Mouse (Mus musculus) hindbrain, embryonic 13.5 days (tissue): ENCODE data around the gene Dhx38. TPM values are rescaled to one million over a fixed set of nuclear protein-coding genes. Genes with fewer than 3 reads are reported as not detected.
A peak's percentile ranks its signal among the peaks of the same experiment; 100 is the strongest.

Source experiments
- ATAC-seq: fragments of 200-750 bp; cut with Nextera tagmentation; 2 replicates; pipeline ENCODE4 v1.8.0; 2017; ENCODE audit warnings: moderate TSS enrichment; ENCODE audit not compliant: low FRiP score
- H3K27ac ChIP-seq: fragments of 300-500 bp; sonication (generic); 2 replicates; pipeline ENCODE4 v1.5.1; 2015; ENCODE audit warnings: inconsistent platforms, mild to moderate bottlenecking, moderate library complexity
- H3K27me3 ChIP-seq: fragments of 300-500 bp; sonication (generic); 2 replicates; pipeline ENCODE4 v1.6.1; 2015; ENCODE audit warnings: mild to moderate bottlenecking, inconsistent platforms
- H3K36me3 ChIP-seq: fragments of 300-500 bp; sonication (generic); 2 replicates; pipeline ENCODE4 v1.6.1; 2015; ENCODE audit warnings: mild to moderate bottlenecking, inconsistent platforms
- H3K4me1 ChIP-seq: fragments of 300-500 bp; sonication (generic); replicated peaks from 2 replicates; pipeline ENCODE4 v1.6.1; 2015; ENCODE audit warnings: inconsistent platforms
- H3K4me2 ChIP-seq: fragments of 300-500 bp; sonication (generic); 2 replicates; pipeline ENCODE4 v1.6.1; 2015; ENCODE audit warnings: inconsistent platforms, mild to moderate bottlenecking, moderate library complexity
- H3K4me3 ChIP-seq: fragments of 300-500 bp; sonication (generic); 2 replicates; pipeline ENCODE4 v1.5.1; 2015; ENCODE audit warnings: mild to moderate bottlenecking, inconsistent platforms
- H3K9ac ChIP-seq: fragments of 300-500 bp; sonication (generic); 2 replicates; pipeline ENCODE4 v1.6.1; 2015; ENCODE audit warnings: mild to moderate bottlenecking, inconsistent platforms
- H3K9me3 ChIP-seq: fragments of 300-500 bp; sonication (generic); 2 replicates; pipeline ENCODE4 v1.6.1; 2016; ENCODE audit warnings: inconsistent platforms
- WGBS: fragments of 180-500 bp; shearing (Covaris S2); methylation state at CpG from one replicate; pipeline ENCODE4 v1.1.7; 2015; 5-methylcytosine and 5-hydroxymethylcytosine counted together
- polyA plus RNA-seq: library from polyadenylated mRNA; unstranded; fragments of >200 nt; fragmentation: Nextera tagmentation; extraction: Ambion mirVana; gene quantifications from 2 replicates; pipeline ENCODE4 v1.2.1, GENCODE M21; 2015

Dhx38 gene
- polyA plus RNA-seq, 1 experiment from 2014 or later, result 18.4 TPM

DNA sequence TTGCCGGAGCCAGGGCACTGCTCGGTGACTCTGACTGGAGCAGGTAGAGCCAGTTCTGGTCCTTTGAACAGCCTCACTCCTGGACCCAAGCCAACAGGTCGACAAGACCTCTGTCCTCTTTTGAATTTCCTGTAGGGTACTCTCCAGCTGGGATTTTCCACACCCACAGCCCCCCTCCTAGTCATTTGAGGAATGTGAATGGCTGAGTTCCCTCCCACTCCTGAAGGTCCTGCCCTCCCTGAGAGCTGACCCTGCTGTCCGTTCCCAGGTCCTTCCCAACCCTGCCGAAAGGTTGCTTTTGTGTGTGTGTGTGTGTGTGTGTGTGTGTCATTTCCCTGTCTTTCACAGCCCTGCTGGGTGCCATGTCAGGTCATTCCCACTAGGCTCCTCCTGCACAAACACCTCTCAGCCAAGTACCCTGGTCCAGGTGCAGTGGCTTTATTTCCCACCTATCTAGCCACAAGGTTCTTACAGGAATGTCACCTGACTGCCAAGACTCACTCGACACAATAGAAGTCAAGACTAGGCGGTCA is 21.4 kb upstream of the Dhx38 start:
- WGBS, result 70% methylated on average over 7 of the region's 7 CpGs
- H3K4me1 ChIP-seq, result no peaks in the 10 kb centered on the region
- no peak overlapping the region for H3K4me3 ChIP-seq

GRCm38 (mm10) chr8:109585652-109586051 is 20.0 kb upstream of the Dhx38 start:
- no peaks in the 10 kb centered on the region for H3K9me3 ChIP-seq
- ATAC-seq, result no peak
- no peak overlapping the region for H3K4me2 ChIP-seq
- no peak overlapping the region for H3K4me3 ChIP-seq
- no peaks in the 10 kb centered on the region for H3K4me1 ChIP-seq
- H3K9ac ChIP-seq, result no peak overlapping the region
- no peaks in the 10 kb centered on the region for H3K36me3 ChIP-seq
- H3K27me3 ChIP-seq, result no peaks in the 10 kb centered on the region
- no peak overlapping the region for H3K27ac ChIP-seq

More for the DNA sequence above, 21.4 kb upstream of the Dhx38 start:
- ATAC-seq, result no peak
- H3K9ac ChIP-seq, result no peak overlapping the region
- H3K27me3 ChIP-seq, result no peaks in the 10 kb centered on the region
- H3K36me3 ChIP-seq, result peaks cover 8% of the 10 kb centered on the region
- no peak overlapping the region for H3K4me2 ChIP-seq
- no peaks in the 10 kb centered on the region for H3K9me3 ChIP-seq
- H3K27ac ChIP-seq, result no peak overlapping the region

- H3K27me3 ChIP-seq, result no peaks in the 10 kb centered on the region
- no peak overlapping the region for H3K27ac ChIP-seq
- ATAC-seq, result no peak
- H3K9ac ChIP-seq, result no peak overlapping the region
- 93% methylated on average over 3 of the region's 3 CpGs for WGBS
- no peak overlapping the region for H3K4me2 ChIP-seq
- no peaks in the 10 kb centered on the region for H3K36me3 ChIP-seq
- H3K4me1 ChIP-seq, result no peaks in the 10 kb centered on the region
- no peak overlapping the region for H3K4me3 ChIP-seq
- no peaks in the 10 kb centered on the region for H3K9me3 ChIP-seq
Measured at GRCm38 (mm10) chr8:109584830-109585229, 19.2 kb upstream of the Dhx38 start.

DNA sequence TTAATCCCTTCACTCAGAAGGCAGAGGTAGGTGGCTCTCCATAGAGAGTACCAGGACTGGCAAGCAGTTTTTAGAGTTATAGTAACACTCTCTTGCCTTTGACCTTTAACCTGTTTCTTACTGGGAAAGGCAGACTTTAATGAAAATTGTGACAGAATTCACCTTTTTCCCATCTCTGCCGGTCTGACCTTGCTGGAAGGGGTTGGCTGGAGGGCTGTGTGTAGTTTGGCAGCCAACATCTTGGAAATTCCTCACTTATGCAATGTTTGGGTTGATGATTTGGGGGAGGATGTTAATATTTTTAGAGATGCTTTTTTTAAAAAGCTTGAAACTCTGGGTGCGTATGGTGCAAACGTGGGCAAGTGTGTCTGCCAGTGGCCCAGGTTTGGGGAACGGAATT is 18.6 kb upstream of the Dhx38 start:
- no peak overlapping the region for H3K9ac ChIP-seq
- WGBS, result 91% methylated on average over 4 of the region's 4 CpGs
- no peaks in the 10 kb centered on the region for H3K36me3 ChIP-seq
- H3K27ac ChIP-seq, result no peak overlapping the region
- no peak for ATAC-seq
- H3K4me1 ChIP-seq, result no peaks in the 10 kb centered on the region
- no peak overlapping the region for H3K4me3 ChIP-seq
- H3K9me3 ChIP-seq, result no peaks in the 10 kb centered on the region
- no peak overlapping the region for H3K4me2 ChIP-seq
- no peaks in the 10 kb centered on the region for H3K27me3 ChIP-seq

GRCm38 (mm10) chr8:109578900-109579301 is 13.2 kb upstream of the Dhx38 start, which contains the start of gene Hp:
TSS of gene Hp (minus strand) at chr8:109579172.
- WGBS, result 75% methylated on average over 8 of the region's 8 CpGs
- Histone ChIP-seq H3K27ac (no peak within 1 kb of the TSS), H3K4me2 (no peak within 1 kb of the TSS), H3K9ac (no peak within 1 kb of the TSS), H3K27me3 (no peaks in the 10 kb centered on the region), H3K9me3 (no peaks in the 10 kb centered on the region), H3K4me1 (no peaks in the 10 kb centered on the region), H3K36me3 (peaks cover 3% of the 10 kb centered on the region; the same call in 1 of the 2 replicates), H3K4me3 (no peak within 1 kb of the TSS)
- ATAC-seq, result no peak

DNA sequence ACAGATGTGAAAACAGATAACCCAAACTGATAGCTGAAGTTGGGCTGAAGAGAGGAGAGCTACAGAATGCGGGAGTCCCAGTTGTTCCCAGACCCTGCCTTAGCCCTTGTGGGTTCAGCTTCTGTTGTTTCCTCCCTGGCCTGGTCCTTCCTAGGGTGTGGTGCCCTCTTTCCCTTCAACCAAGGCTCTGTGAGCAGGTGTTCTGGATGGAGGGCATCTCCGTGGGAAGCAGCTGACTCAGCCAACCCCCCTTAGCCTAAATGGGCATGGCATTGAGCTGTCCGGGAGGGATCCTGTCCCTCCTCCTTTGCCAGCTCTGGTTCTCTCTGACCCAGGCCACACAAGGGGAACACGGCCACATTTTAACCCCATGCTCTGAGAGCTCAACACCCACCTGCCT is 10.7 kb upstream of the Dhx38 start:
- Histone ChIP-seq H3K4me1 (no peaks in the 10 kb centered on the region), H3K27me3 (no peaks in the 10 kb centered on the region), H3K36me3 (peaks cover 4% of the 10 kb centered on the region), H3K4me2 (no peak overlapping the region), H3K9ac (no peak overlapping the region), H3K4me3 (no peak overlapping the region), H3K9me3 (no peaks in the 10 kb centered on the region), H3K27ac (no peak overlapping the region)
- no peak for ATAC-seq
- WGBS, result 79% methylated on average over 4 of the region's 4 CpGs

DNA sequence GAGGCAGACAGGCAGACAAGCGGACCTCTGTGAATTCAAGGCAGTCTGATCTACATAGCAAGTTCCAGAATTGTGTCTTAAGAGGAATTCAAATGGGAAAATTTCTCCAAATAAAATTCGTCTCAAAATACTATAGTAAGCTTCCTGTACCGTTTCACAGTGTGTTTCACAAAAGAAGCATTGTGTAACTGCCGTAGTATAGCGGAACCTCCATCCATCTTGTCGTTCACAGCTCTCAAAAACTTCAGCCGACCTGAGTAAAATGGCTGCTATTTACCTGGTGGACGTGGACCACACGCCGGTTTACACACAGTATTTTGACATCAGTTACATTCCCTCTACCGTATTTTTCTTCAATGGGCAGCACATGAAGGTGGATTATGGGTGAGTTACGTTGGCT is 5.5 kb upstream of the Dhx38 start:
- no peak overlapping the region for H3K9ac ChIP-seq
- no peak overlapping the region for H3K4me3 ChIP-seq
- no peak overlapping the region for H3K27ac ChIP-seq
- H3K27me3 ChIP-seq, result no peaks in the 10 kb centered on the region
- no peak for ATAC-seq
- no peak overlapping the region for H3K4me2 ChIP-seq
- H3K4me1 ChIP-seq, result peaks cover 8% of the 10 kb centered on the region
- H3K9me3 ChIP-seq, result no peaks in the 10 kb centered on the region
- WGBS, result 89% methylated on average over 12 of the region's 12 CpGs
- H3K36me3 ChIP-seq, result peaks cover 22% of the 10 kb centered on the region

DNA sequence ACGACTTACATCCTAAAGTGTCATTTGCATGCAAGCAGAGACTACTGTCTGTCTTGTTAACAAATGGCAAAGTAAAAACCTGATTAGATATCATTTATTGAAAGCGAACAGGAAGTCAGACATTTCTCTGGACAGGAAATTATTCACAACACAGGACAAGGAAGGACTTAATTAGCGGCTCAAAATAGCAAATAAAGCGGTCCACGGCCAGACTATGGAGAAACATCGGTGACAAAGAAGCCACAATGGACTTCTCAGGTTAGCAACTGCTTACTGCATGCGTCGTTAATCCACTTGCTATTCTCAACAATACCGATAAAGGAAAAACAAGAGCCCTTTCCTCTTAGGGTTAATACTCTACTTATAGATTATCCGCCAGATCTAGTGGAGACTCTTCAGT is 895 bp downstream of the Dhx38 start:
- Histone ChIP-seq H3K9ac (peak overlapping the region; percentile 93), H3K9me3 (no peaks in the 10 kb centered on the region), H3K27ac (peak overlapping the region; percentile 93), H3K4me3 (peak overlapping the region; percentile 91), H3K36me3 (peaks cover 37% of the 10 kb centered on the region), H3K4me1 (peaks cover 25% of the 10 kb centered on the region), H3K4me2 (peak overlapping the region; percentile 92), H3K27me3 (no peaks in the 10 kb centered on the region)
- 4% methylated on average over 10 of the region's 10 CpGs for WGBS
- ATAC-seq, result no peak

GRCm38 (mm10) chr8:109563881-109564280 is 1.8 kb downstream of the Dhx38 start:
- H3K4me2 ChIP-seq, result peak overlapping the region; percentile 92; the same call in 1 of the 2 replicates
- H3K4me1 ChIP-seq, result peaks cover 25% of the 10 kb centered on the region

DNA sequence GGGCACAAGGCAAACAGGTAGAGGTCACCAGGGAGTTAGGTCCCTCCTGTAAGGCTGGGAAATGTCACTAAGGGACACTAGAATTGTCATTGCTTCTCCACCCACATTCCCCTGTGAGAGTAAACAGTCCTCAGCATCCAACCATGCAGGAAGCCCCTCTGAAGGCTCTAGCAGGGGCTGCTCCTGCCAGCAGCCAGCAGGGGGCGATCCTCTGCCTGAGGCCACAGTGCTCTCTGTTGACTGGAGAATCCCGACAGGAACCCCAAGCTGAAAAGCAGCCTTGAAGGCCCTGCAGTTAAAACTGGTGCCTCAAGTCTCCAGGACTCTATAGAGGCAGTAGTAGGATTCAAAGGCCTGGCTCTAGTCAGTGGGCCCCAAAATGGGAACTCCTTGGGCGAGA is 14.0 kb downstream of the Dhx38 start:
- Histone ChIP-seq H3K36me3 (peaks cover 100% of the 10 kb centered on the region), H3K4me1 (no peaks in the 10 kb centered on the region), H3K27me3 (no peaks in the 10 kb centered on the region), H3K9me3 (no peaks in the 10 kb centered on the region), H3K4me3 (no peak overlapping the region), H3K27ac (no peak overlapping the region), H3K9ac (no peak overlapping the region), H3K4me2 (no peak overlapping the region)
- WGBS, result 49% methylated on average over 3 of the region's 3 CpGs
- ATAC-seq, result no peak

More at GRCm38 (mm10) chr8:109563881-109564280, 1.8 kb downstream of the Dhx38 start:
- WGBS, result 78% methylated on average over 2 of the region's 2 CpGs
- Histone ChIP-seq H3K27ac (no peak overlapping the region), H3K9ac (no peak overlapping the region), H3K9me3 (no peaks in the 10 kb centered on the region), H3K27me3 (no peaks in the 10 kb centered on the region), H3K4me3 (peak overlapping the region; percentile 91; the same call in 1 of the 2 replicates), H3K36me3 (peaks cover 39% of the 10 kb centered on the region)
- no peak for ATAC-seq

DNA sequence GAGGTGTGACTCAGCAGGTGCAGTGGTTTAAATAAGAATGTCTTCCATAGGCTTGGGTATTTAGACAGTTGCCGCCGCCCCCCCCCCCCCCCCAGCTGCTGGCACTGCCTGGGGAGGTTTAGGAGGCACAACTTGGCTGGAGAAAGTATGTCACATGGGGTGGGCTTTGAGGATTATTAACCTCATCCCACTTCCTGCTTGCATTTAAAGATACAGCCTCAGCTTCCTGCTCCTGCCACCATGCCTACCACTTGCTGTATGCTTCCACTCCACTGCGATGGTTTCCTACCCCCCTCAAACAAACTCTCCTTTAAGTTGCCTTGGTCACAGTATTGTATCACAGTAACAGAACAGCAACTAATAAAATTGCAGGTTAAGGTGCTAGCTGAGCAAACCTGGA is 21.6 kb downstream of the Dhx38 start:
- H3K27me3 ChIP-seq, result no peaks in the 10 kb centered on the region
- H3K36me3 ChIP-seq, result peaks cover 35% of the 10 kb centered on the region
- H3K4me2 ChIP-seq, result no peak overlapping the region
- no peak for ATAC-seq
- no peaks in the 10 kb centered on the region for H3K9me3 ChIP-seq
- 53% methylated on average over 3 of the region's 3 CpGs for WGBS
- no peak overlapping the region for H3K4me3 ChIP-seq
- H3K27ac ChIP-seq, result no peak overlapping the region
- H3K4me1 ChIP-seq, result no peaks in the 10 kb centered on the region
- no peak overlapping the region for H3K9ac ChIP-seq

DNA sequence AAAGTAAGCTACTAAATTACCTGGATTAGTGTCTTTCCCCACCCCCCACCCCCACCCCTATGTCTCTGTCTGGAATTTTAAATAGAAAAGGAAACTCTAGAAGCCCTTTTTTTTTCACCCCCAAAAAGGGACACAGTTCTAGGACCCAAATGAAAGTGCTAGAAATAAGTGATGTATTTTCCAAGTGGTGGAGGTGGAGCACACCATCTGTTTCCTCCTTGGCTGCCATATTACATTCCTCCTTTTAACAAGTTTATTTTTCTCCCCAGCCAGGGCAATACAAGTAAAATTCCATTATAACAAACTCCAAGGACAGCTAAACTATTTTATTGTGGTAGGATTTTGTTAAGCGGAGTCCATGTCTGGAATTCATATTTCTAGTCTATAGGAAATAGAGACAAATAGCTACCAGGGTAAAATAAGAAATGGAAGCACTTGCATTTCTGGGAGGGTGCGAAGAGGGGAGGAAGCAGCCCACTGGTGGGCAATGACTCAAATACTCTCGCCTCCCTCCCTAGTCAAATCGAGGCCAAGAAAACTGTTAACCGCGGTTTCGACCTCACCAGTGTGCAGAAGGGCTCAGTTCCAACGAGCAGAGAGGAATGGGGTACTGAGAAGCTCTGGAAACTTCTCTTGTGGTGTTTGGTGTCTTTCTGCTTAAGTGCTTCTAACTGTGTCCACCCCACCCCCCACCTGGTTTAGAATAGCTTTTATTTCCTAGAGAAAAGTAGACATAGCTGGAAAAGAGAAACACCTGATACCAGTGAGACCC is 22.7 kb downstream of the Dhx38 start:
- peaks cover 24% of the 10 kb centered on the region for H3K36me3 ChIP-seq
- 86% methylated on average over 8 of the region's 8 CpGs for WGBS
- no peak overlapping the region for H3K27ac ChIP-seq

DNA sequence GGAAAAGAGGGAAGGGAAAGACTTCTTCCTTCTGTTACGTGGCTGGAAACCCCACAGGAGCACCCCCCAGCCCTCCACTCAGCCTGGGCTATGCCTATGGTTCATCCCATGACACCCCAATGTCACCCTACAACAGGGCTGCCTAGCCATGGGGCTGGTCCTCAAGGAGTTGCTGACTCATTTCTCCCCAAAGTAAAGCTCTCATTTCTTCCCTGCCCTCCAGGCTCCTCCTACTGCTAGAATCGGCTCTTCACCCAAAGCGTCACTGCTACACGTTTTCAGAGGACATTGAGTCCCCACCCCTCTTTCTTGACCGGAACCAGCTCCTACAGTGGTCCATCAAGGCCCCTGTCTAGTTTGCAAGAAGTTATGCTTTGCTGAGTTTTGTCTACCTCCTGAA is 23.5 kb downstream of the Dhx38 start:
- Histone ChIP-seq H3K4me3 (no peak overlapping the region), H3K9me3 (no peaks in the 10 kb centered on the region), H3K36me3 (peaks cover 16% of the 10 kb centered on the region), H3K27ac (no peak overlapping the region), H3K4me1 (no peaks in the 10 kb centered on the region), H3K4me2 (no peak overlapping the region), H3K27me3 (no peaks in the 10 kb centered on the region), H3K9ac (no peak overlapping the region)
- WGBS, result 78% methylated on average over 5 of the region's 5 CpGs
- ATAC-seq, result no peak

More for the DNA sequence above, 22.7 kb downstream of the Dhx38 start:
- Histone ChIP-seq H3K4me3 (no peak overlapping the region), H3K27me3 (no peaks in the 10 kb centered on the region), H3K9ac (no peak overlapping the region), H3K9me3 (no peaks in the 10 kb centered on the region), H3K4me1 (no peaks in the 10 kb centered on the region), H3K4me2 (no peak overlapping the region)
- no peak for ATAC-seq
